Mouse (Mus musculus) adrenal gland, postnatal 25 days (tissue): ENCODE measurements at regions not wholly inside any gene's neighbourhood (a gene's known extent, or its start where the extent isn't known, plus 50 kb on each side); places are given as distances from the start of the nearest gene placed in this dataset.

ENCODE experiments used
- DNase-seq: peaks from one replicate; pipeline ENCODE4 v3.0.0; 2021; ENCODE audit warnings: mixed read lengths

DNA sequence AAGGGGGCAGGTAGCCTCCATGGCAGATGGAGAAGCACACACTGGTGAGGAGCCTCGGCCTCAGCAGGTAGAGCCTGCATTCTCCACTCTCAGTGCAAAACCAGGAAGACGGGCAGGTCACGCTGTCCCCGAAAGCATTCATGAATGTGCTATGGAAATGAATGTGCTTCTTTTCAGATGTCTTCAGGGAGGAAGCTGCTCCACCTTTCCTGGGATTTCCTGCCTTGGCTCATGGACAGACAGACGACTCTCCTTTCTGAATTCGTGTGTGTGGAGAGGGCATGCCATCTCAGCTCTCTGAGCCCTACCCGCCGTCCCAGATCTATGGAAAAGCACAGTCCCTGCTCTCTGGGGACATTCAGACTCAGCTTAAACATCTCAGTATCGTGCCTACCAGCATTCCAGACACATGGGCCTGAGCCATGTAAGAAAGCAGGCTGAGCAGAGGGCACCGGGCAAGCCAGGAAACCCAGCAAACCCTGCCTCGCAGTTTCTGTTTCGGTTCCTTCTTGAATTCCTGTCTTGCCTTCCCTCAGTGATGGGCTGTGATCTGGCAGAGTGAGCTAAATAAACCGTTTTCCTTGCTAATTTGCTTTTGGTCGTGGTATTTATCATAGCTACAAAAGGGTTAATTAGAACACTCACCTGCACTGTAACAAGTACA, 354.0 kb downstream of the Matn1 start:
- no peak for DNase-seq

DNA sequence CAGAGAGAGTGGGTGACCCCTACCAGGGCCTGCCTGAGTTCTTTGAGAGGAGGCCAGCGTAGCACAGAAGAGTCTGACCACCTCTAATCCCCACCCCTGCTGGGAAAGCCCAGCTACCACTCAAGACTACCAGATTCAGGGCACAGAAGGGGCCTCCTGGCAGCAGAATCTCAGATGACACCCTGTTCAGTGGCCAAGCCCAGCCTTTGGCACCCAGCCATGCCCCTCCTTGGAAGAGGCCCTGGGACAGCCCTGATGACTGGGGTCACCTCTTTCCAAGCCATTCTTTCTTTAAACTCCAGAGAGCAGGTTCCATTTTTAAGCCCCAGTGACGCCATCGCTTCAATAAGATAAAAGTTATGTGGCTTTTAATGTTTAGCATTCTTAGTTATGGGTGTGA, 359.8 kb downstream of the Matn1 start:
- DNase-seq: peak; percentile 21

GRCm38 (mm10) chr4:131304361-131304777, 360.2 kb downstream of the Matn1 start:
- DNase-seq: no peak

GRCm38 (mm10) chr4:131314231-131314630, 370.0 kb downstream of the Matn1 start:
- no peak for DNase-seq

DNA sequence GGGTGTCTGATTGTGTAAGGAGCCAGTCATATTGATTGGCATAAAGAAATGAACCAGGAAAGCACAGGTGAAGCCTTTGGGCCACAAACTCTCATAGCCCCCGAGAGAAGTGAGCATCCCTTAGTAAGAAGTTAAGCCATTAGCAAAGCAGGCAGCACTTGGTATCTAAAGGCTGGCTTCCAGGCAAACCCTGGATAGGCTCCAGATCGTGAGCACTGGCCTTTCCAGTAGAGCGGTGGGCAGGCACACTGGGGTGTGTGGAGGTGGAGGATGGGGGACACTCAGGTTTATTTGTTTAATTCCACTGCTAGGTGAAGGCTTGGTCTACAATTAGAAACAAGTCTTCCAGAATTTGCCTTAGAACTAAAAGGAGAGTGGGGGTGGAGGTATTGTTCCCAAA, 371.9 kb downstream of the Matn1 start:
- no peak for DNase-seq

- DNase-seq: no peak
Measured at GRCm38 (mm10) chr4:131322323-131322722, 378.1 kb downstream of the Matn1 start.

DNA sequence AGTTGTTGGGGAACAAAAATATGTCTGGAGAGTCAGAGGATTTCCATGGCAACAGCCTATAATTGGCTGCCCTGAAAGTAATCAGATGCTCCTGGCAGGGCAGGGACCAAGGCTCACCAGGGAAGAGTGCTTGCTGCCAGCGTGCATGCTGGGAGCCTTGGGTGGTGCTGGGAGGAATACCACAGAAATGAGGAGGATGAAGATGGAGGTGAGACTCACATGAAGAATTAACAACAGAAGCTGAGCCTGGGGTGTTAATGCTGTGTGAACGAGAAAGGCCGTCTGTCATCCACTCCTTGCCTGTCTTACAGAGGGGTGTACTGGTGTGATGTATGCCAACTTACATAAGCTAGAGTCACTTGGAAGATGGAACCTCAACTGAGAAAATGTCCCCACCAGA, 380.3 kb downstream of the Matn1 start:
- no peak for DNase-seq

GRCm38 (mm10) chr4:131325200-131325599, 381.0 kb downstream of the Matn1 start:
- DNase-seq: no peak

DNA sequence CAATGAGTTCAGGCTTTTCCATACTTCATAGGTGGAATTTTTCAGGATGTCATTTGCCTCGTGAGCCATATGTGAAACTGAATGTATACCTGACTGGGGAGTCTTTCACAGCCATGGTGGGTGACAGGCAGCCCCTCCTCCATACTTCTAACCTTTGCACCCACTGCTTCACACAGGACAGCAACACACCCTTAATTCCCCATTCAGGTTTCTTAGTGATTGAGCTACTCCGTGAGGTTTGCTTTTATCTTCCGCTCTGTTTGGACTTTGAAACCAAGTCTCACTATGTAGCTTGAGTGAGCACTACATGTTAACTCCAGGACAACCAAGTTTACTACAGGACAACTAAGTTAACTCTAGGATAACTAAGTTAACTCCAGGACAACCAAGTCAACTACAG, 381.4 kb downstream of the Matn1 start:
- DNase-seq: no peak

DNA sequence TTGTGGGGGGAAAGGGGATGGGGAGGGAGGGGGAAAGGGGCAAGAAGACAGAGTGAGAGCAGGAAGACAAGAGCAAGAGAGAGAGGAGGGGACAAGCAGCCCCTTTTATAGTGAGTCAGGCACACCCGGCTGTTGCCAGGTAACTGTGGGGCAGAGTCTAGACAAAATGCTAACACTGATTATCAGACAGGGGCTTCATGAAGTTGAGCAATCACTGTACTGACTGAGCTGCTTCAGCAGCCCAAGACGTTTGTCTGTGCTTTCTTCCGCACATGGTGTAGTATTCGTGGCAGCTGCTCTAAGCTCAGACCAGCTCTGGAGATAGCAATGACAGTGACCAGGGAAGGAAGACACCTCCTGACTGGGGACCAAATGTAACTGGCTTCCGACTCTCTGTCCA, 385.2 kb downstream of the Matn1 start:
- DNase-seq: no peak

DNA sequence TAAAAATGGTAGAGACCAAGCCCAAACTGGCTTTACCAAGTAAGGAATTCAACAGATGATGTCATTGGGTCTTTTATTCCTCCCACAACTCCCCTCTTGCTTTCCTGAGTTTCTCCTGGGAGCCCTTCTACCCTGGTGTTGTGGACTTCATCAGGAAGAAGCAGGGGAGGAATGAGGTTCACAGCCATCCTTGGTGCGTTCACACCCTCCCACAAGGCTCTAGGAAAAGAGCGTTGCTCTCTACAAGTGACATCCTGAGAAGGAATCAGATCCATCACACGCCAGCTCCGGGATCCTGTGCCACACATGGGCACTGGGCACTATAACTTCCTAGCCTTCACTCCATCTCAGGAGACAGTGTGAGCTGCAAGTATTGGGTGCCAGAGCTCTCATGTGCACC, 387.5 kb downstream of the Matn1 start:
- no peak for DNase-seq

DNA sequence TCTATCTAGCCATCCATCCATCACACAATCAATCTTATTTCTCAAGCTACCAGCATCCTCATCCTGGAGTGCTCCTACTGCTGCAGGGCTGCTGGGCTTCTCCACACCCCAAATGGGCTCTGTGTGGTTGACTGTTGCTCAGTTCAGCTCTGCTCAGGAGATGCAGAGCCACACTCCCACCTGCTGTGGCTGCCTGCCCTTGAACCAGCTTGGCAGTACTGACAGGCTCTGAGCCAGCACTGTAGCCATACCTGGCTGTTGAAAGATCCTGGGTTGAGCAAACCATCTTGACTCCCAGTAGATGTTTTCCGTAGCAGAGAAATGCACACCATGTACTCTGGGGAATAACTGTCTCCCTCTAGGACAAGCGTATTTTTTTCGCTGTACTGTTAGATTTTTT, 392.6 kb downstream of the Matn1 start:
- no peak for DNase-seq

GRCm38 (mm10) chr4:131340993-131341695, 397.0 kb downstream of the Matn1 start:
- no peak for DNase-seq

GRCm38 (mm10) chr4:131346727-131347126, 402.5 kb downstream of the Matn1 start:
- no peak for DNase-seq

- DNase-seq: no peak
Measured at GRCm38 (mm10) chr4:131350268-131350667, 406.1 kb downstream of the Matn1 start.

DNA sequence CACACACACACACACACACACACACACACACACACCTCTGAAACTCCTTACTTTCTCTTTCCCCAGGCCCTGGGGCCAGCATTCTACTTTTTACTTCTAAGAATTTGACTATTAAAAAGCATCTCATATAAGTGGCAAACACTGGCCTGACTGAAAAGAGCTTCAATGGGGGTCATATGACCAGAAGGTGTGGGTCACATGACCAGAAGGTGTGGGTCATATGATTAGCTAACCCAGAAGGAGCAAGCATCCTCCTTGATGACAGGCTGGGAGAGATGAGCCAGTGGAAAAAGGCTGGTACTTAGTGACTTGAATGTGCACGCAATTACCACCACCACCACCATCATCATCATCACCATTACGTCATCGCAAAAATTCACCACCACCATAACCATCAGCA, 410.7 kb downstream of the Matn1 start:
- DNase-seq: no peak

GRCm38 (mm10) chr4:131355526-131355991, 411.4 kb downstream of the Matn1 start:
- no peak for DNase-seq

DNA sequence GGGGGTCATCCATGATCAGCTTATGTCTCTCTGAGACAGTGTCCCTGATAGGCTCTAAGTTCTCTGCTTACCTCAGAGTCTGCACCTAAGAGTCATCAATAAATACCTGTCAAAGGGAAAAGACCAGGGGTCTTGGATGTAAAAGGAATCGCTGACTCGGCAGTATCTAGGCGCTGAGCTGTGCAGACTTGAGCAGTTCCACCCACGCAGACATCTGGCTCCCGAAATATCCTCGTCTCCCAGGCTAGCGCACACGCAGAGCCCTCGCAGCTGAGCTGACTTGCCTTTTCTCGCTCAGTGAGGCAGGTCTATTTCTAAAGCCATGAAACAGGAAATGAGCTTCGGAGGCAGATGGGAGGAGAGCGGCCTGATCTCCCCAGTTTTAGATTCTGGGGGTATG, 412.1 kb downstream of the Matn1 start:
- no peak for DNase-seq

DNA sequence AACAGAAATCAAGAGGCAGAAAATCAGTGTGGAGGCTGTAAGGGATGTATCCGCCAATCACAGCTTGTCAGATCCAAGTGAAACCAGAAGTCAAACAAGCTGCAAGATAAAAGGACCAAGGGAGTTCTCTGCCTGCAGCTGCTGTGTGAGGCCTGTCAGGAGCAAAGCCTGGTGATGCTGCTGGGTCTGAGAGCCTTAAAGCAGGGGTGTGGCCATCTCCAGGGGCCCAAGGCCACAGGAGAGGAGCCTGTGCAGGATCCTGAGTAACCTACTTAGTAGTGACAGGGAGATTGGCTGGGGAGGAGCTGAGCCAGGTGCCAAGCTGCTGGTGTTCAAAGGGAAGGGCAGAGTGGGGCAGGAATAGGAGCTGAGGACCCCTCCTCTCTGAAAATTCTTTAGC, 418.8 kb downstream of the Matn1 start:
- DNase-seq: no peak

GRCm38 (mm10) chr4:131364671-131365252, 420.6 kb downstream of the Matn1 start:
- DNase-seq: peak; percentile 48

GRCm38 (mm10) chr4:131366006-131366405, 421.8 kb downstream of the Matn1 start:
- no peak for DNase-seq

DNA sequence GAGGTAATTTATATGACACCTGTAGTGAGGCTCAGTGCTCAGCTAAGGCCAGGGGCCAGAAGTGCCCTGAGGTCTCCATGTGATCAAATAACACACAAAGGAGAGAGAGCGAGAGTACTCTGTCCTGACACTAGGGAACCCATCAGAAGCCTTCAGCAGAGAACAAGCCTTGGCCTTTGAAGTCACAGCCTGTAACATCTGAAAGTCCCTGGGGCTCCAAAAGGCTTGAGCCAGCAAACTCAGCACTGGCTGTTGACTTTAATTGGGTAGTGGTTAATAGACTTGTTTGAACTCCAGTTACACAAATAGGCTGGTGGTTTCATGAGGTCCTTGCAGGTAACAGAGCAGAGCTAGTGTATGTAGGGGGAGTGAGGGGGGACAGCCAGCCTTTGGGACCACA, 422.5 kb downstream of the Matn1 start:
- DNase-seq: no peak

GRCm38 (mm10) chr4:131372517-131372916, 428.3 kb downstream of the Matn1 start:
- DNase-seq: no peak

- DNase-seq: no peak
Measured at GRCm38 (mm10) chr4:131373172-131373571, 429.0 kb downstream of the Matn1 start.
